9 mouse cellular contexts compared by ENCODE assay signal in the genomic region with DNA sequence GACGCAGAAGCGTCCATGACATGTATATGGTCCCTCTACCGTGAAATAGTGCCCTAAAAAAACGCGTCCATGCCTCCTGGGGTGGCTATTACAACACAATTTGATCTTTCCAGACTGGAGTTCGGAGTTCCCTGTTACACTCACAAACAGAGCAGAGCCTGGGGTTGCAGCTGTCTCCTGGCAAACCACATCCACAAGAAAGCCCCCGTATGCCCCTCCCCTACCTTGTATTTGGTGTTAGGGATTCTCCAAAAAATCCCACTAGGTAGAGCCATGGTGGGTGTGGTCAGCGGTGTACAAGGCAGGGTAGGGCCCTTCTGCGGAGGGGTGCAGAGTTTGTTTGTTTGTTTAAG.
DNase-seq lines count a peak whose midpoint lies in the region; ATAC-seq and TF ChIP-seq lines count a peak whose summit lies in the region.
"Had no signal": no experiment of that assay in that cellular context is flagged by ENCODE, and none has a peak within 500 bp of the region (broad histone marks: within the 10 kb centered on the region; RNA-seq: fewer than 3 reads in every experiment).

No protein-coding gene starts in this region.

- no peak overlapping the region for H3K9ac ChIP-seq in heart, postnatal 0 days (replicated peaks; ENCODE audit: low read depth, low read length)

- no peak for TF ChIP-seq CTCF in heart, postnatal 0 days (IDR thresholded peaks at IDR 0.05; ENCODE audit: low read depth)

- DNase-seq in heart, postnatal 0 days (ENCODE audit: low spot score) = no peak
- DNase-seq in heart, postnatal 25 days (ENCODE audit: low spot score) = no peak
- DNase-seq in forebrain, embryonic 10.5 days (ENCODE audit: extremely low spot score, low spot score) = no peak
- DNase-seq in limb, embryonic 10.5 days (ENCODE audit: low spot score) = peak; percentile 42
- DNase-seq in thymus, postnatal 36 days = no peak
- DNase-seq in kidney, adult 9 months = no peak
- no peak for DNase-seq in embryo, embryonic 9.5 days (ENCODE audit: extremely low spot score)
- DNase-seq: layer of hippocampus, adult 9-11 months had no signal

- intact Hi-C loops in heart, postnatal 25 days (cut with DNase I) = no loop called here

- TF ChIP-seq POLR2A in myocyte (IDR thresholded peaks at IDR 0.05; ENCODE audit: insufficient read length, low read depth) = no peak

- H3K27ac ChIP-seq in heart, postnatal 0 days (ENCODE audit: low read depth) = peak overlapping the region; percentile 81
- peak overlapping the region; percentile 76; the same call in 1 of the 2 replicates for H3K27ac ChIP-seq in forebrain, embryonic 10.5 days
- peak overlapping the region; percentile 80 for H3K27ac ChIP-seq in limb, embryonic 10.5 days

- no peak for ATAC-seq in heart, postnatal 0 days (ENCODE audit: insufficient read depth, low read depth)

- TF ChIP-seq EP300 in heart, postnatal 0 days (IDR thresholded peaks at IDR 0.05; ENCODE audit: low read depth) = no peak

- no peak overlapping the region for H3K4me3 ChIP-seq in heart, postnatal 0 days (ENCODE audit: low read depth, low read length)
- H3K4me3 ChIP-seq in forebrain, embryonic 10.5 days = peak overlapping the region; percentile 42
- peak overlapping the region; percentile 39; the same call in 1 of the 2 replicates for H3K4me3 ChIP-seq in limb, embryonic 10.5 days
- H3K4me3 ChIP-seq in myocyte = no peak overlapping the region

- 33% methylated on average over 9 of the region's 9 CpGs for WGBS in heart, postnatal 0 days
- 14% methylated on average over 9 of the region's 9 CpGs for WGBS in forebrain, embryonic 10.5 days
- WGBS in limb, embryonic 10.5 days = 20% methylated on average over 9 of the region's 9 CpGs

- H3K27me3 ChIP-seq in heart, postnatal 0 days (ENCODE audit: control insufficient read depth, insufficient read depth, low read length) = no peaks in the 10 kb centered on the region
- peaks cover 11% of the 10 kb centered on the region for H3K27me3 ChIP-seq in forebrain, embryonic 10.5 days (ENCODE audit: poor library complexity, severe bottlenecking)
- H3K27me3 ChIP-seq in limb, embryonic 10.5 days (ENCODE audit: low read depth, poor library complexity, severe bottlenecking) = no peaks in the 10 kb centered on the region
- H3K27me3 ChIP-seq in myocyte (ENCODE audit: control insufficient read depth, insufficient read depth, insufficient read length) = no peaks in the 10 kb centered on the region

- no peak overlapping the region for H3ac ChIP-seq in myocyte (ENCODE audit: control insufficient read depth, insufficient read length)

- no peaks in the 10 kb centered on the region for H3K9me3 ChIP-seq in heart, postnatal 0 days (replicated peaks; ENCODE audit: control insufficient read depth, low read length)
- H3K9me3 ChIP-seq in forebrain, embryonic 10.5 days = no peaks in the 10 kb centered on the region
- H3K9me3 ChIP-seq in limb, embryonic 10.5 days (replicated peaks) = no peaks in the 10 kb centered on the region

- H3K79me2 ChIP-seq in myocyte (ENCODE audit: control insufficient read depth, insufficient read depth) = no peaks in the 10 kb centered on the region

- no peaks in the 10 kb centered on the region for H3K36me3 ChIP-seq in heart, postnatal 0 days (replicated peaks; ENCODE audit: control insufficient read depth, insufficient read depth, low read length)
- no peaks in the 10 kb centered on the region for H3K36me3 ChIP-seq in forebrain, embryonic 10.5 days (replicated peaks)
- no peaks in the 10 kb centered on the region for H3K36me3 ChIP-seq in limb, embryonic 10.5 days
- no peaks in the 10 kb centered on the region for H3K36me3 ChIP-seq in myocyte (ENCODE audit: control insufficient read depth, insufficient read depth)

- H3K4me1 ChIP-seq in heart, postnatal 0 days (ENCODE audit: control insufficient read depth, insufficient read depth) = peaks cover 40% of the 10 kb centered on the region
- peaks cover 29% of the 10 kb centered on the region for H3K4me1 ChIP-seq in forebrain, embryonic 10.5 days
- H3K4me1 ChIP-seq in limb, embryonic 10.5 days = peaks cover 26% of the 10 kb centered on the region

- H3K4me2 ChIP-seq in heart, postnatal 0 days (ENCODE audit: low read depth, low read length) = peak overlapping the region; percentile 20
- peak overlapping the region; percentile 42 for H3K4me2 ChIP-seq in myocyte (ENCODE audit: low read depth)

TF ChIP-seq in myocyte, 11 proteins besides CTCF, POLR2A, EP300 and RAD21:
- no peak for TF ChIP-seq REST (IDR thresholded peaks at IDR 0.05; ENCODE audit: insufficient read depth, insufficient read length)
- peak; percentile 54 for TF ChIP-seq TCF12 (IDR thresholded peaks at IDR 0.05; ENCODE audit: insufficient read depth, poor library complexity, severe bottlenecking)
- no peak for TF ChIP-seq TCF3 (IDR thresholded peaks at IDR 0.05; ENCODE audit: insufficient read length, low read depth)
- TF ChIP-seq SRF (IDR thresholded peaks at IDR 0.05; ENCODE audit: control insufficient read depth, insufficient read length, low read depth) = no peak
- TF ChIP-seq MYOD1 (IDR thresholded peaks at IDR 0.05; ENCODE audit: control insufficient read depth in 1 of 3, insufficient read length in 2 of 3, low read depth in 2 of 3) = peak; percentile 55 to 81 (median 76)
- TF ChIP-seq CEBPB (IDR thresholded peaks at IDR 0.05; ENCODE audit: insufficient read depth, poor library complexity, severe bottlenecking) = no peak
- no peak for TF ChIP-seq USF1 (IDR thresholded peaks at IDR 0.05; ENCODE audit: low read depth)
- TF ChIP-seq MYOG (IDR thresholded peaks at IDR 0.05; ENCODE audit: control insufficient read depth in 1 of 3, insufficient read depth in 1 of 3, insufficient read length in 2 of 3, low read depth in 2 of 3) = peak in 1 of 3 experiments; percentile 82
- TF ChIP-seq POLR2AphosphoS2 (IDR thresholded peaks at IDR 0.05; ENCODE audit: insufficient read length, low read depth) = no peak
- TF ChIP-seq MAX (IDR thresholded peaks at IDR 0.05; ENCODE audit: low read depth) = no peak
- TF ChIP-seq E2F4 (IDR thresholded peaks at IDR 0.05; ENCODE audit: insufficient read depth) = no peak

Comparison
In these comparisons a context has a peak if more than half of its experiments do, and no peak if none do; other contexts are left out.
1. H3K4me3 ChIP-seq: peak in forebrain, embryonic 10.5 days (single experiment) and limb, embryonic 10.5 days (single experiment); none in heart, postnatal 0 days (single experiment) and myocyte (single experiment).
2. Peak in every context shown above with its lines, with median percentiles within 50 percentile points of each other: H3K27ac ChIP-seq.